Mouse (Mus musculus) thymus, postnatal 10 days (tissue): ENCODE results near the gene Nav2.
A peak's percentile ranks its signal among the peaks of the same experiment; 100 is the strongest.

Experiments
- DNase-seq, 2 experiments: peaks; one replicate each; pipeline ENCODE4 v3.0.0; 2021; ENCODE audit warnings: low spot score in 2 of 2

The Nav2 gene

DNA sequence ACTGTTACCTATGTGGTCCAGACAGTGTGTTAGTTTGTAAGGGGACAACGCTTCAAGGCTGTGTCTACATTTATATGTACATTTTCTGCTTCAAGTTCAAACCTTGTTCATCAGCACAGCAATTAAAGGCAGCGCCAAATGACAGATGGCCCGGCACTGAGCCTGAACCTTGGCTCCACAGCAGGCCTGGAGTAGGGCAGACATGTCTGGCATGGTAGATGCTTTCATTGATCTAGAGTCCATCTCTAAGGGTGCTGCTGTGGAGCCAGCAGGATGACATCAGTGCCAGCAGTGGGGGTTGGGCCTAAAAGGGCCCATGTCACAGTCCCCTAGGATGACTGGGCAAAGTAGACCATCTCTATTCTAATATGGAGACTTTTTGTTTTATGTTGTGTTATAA, 186.0 kb downstream of the Nav2 start:
- no peak for DNase-seq

DNA sequence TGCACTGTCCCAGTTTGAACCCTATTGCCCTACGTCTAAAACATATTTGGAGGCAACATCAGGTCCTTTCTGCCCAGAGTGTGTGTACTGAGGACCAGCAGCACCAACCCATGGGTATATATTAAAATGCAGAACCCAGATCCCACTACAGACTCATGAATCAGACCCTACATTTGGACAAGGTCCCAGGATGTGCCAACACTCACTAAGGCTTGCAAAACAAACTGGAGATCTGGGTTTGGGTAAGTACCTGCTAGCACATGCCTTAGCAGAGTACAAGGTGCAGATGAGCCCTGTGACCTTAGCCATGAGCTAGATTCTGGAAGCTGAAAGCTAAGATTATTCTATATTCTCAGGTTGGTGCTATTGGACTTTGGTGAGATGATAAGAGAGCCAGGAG, 192.8 kb downstream of the Nav2 start:
- DNase-seq: no peak

DNA sequence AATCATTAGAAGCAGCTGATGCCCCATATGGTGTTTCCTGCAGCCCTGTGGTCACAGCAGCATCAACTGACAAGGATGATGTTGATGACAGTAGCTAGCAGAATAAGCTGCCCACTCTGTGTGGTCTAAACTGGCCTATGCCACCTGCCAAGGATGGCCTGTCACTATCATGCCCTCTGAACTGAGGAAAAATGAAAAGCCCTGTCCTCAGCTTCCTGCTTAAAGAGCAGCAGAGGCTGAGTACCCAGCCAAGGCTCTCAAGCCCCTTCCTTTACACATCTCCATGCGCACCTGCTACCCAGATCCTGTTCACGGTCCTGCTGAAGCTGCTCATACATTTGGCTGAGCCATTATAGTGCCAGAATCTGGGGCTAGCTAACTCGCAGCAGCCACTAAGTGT, 193.7 kb downstream of the Nav2 start:
- DNase-seq: no peak

- DNase-seq: no peak
Observed at GRCm38 (mm10) chr7:49104376-49104775, 195.9 kb downstream of the Nav2 start.

DNA sequence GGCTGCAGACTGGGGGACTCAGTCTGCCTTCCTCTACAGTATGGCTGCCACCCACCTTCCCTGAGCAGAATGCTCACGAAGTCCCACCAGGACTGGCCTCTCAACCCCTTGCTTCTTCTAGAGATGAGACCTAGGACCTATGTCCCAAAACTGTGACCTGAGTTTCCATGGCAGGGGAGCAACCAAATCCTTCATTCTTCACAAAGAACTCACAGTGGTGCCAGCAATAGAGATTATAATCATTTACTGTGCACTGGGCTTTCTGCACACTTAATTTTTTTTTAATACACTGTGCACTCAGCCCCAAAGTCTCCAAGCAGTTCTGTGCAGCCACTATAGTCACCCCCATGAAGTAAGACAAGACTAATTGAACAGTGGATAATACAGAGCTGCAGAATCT, 196.3 kb downstream of the Nav2 start:
- DNase-seq: no peak

DNA sequence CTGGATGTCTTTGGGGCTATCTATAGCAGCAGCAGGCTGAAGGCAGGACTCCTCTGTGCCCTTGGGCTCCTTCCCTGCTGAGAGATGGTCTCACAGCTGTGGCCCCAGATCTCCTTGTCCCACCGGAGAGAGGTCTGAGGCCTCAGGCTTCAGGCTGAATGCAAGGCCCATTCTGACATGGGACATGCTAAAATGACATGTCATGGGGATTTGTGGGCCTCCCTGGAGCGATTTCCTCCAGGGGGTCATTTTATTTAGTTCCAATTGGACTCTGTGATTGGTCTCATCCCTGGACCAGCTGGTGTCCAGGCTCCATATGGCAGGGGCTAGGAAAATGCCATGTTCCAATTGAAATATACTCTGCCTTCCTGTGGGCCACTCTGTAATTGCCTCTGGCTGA, 197.0 kb downstream of the Nav2 start:
- DNase-seq: no peak

GRCm38 (mm10) chr7:49108076-49108475, 199.6 kb downstream of the Nav2 start:
- DNase-seq: no peak

GRCm38 (mm10) chr7:49119016-49119415, 210.5 kb downstream of the Nav2 start:
- DNase-seq: no peak

GRCm38 (mm10) chr7:49119794-49120487, 211.4 kb downstream of the Nav2 start:
- no peak for DNase-seq

DNA sequence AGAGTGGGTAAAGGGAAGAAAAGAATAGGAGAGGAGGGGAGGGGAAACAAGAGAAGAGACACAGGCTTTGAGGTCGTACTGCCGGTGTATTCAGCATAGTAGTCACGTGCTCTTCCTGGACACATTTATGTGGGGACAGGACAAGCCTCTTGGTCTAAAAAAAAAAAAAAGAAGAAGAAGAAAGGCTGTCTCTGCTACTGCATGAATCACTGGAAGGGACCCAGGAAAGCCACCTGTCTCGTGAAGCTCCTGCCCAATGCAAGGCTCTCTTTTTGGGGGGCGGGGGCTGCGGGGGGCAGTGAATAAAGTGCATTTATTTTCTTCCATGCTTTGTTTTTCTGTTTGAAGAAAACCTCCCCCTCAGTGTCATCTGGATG, 212.0 kb downstream of the Nav2 start:
- no peak for DNase-seq

DNA sequence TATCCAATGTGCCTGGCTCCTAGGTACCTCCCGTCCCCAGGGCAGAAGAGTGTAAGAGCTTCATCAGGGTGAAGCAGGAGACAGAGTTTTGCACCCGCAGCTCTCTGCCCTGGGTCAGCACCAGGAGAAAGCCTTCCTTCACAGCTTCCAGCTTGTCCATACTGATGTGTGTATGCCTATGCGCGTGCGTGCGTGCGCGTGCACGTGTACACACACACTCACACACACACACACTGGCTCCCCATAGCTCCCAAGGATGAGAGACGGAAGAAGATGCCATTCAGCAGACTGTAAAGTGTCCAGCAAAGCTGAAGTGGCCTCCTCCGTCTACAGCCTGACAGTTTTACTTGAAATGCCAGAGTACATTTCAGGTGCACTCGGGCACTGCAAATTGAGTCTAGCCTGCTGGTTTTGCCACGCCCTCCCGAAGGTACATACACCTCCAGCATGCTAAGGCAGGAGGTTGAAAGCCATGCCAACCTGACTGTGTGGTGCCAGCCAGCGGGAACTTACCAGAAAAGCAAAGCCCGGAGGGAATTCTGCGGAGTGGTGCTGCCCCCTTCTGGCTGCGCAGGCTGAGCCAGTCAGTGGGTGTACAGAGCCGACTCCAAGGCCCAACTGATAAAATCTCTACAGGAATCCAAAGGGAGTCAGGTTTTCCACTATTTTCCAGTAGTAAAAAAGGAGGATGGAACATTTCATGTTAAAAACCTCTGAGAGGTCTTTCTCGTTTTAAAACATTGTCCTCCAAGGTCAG, 212.6 kb downstream of the Nav2 start:
- peak; percentile 50 to 79 for DNase-seq

- no peak for DNase-seq
Observed at GRCm38 (mm10) chr7:49122498-49122897, 214.0 kb downstream of the Nav2 start.

DNA sequence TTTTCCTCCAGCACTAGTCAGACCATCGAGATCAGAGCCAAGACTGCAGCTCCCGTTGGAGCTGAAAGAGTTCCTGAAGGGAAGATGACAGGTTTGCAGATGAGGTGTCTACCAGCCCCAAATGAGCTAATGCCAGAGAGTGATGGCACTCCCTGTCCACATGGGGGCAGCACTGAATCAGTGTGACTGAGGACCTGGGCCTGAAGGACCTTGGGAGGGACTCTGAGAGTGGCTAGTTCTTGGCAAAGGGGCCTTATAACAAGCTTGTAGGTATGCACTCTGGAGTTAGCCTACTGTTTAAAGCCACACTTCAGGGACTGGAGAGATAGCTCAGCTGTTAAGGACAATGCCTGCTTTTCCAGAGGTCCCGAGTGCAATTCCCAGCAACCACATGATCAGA, 217.0 kb downstream of the Nav2 start:
- DNase-seq: peak in 1 of 2 experiments; percentile 46

- no peak for DNase-seq
Observed at GRCm38 (mm10) chr7:49128224-49128623, 219.7 kb downstream of the Nav2 start.

DNA sequence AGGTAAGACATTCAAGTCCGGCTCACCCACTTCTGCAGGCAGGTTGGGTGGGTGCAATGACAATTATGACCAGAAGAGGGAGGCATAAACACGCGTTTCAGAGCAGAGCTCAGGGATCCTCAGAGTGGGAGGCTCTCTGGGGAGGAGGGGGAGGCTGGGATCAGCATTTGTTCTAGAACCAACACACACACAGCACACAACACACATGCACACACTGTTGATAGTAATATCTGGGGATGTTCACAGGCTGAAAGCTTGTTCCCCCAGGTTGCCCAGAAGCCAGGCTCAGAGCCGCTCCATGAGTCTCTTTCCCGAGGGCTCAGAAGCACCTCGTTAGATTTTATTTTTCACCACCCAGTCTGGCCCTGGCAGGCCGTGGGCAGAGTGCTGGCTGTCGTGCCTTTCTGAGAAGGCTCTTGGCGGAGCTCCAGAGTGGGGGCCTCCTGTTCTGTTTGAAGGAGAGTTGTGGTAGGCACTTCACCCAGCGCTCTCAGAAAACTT, 224.4 kb downstream of the Nav2 start:
- peak; percentile 12 to 66 for DNase-seq

GRCm38 (mm10) chr7:49134396-49134795, 225.9 kb downstream of the Nav2 start:
- DNase-seq: no peak

GRCm38 (mm10) chr7:49139762-49140161, 231.2 kb downstream of the Nav2 start:
- DNase-seq: no peak

- DNase-seq: no peak
Observed at GRCm38 (mm10) chr7:49143966-49144365, 235.4 kb downstream of the Nav2 start.

- DNase-seq: no peak
Observed at GRCm38 (mm10) chr7:49145749-49146670, 237.5 kb downstream of the Nav2 start.

DNA sequence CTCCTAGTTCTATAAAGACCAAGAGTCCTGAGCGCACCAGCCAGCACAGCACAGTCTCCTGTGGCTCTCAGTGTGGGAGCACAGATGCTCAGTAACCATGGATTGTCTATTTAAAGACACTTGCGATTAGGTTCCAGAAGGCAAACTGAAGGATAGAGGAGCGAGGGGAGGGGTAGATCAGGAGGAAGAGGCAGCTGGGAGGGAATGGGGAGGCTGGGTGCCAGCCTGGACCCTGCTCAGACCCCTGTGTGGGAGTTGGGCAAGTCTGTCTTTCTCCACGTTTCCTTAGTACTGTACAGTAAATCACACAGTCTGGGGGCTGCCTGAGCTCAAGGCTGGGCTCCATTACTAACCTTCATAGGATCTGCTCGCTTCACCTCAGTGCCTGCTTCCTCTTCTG, 243.8 kb downstream of the Nav2 start:
- no peak for DNase-seq

DNA sequence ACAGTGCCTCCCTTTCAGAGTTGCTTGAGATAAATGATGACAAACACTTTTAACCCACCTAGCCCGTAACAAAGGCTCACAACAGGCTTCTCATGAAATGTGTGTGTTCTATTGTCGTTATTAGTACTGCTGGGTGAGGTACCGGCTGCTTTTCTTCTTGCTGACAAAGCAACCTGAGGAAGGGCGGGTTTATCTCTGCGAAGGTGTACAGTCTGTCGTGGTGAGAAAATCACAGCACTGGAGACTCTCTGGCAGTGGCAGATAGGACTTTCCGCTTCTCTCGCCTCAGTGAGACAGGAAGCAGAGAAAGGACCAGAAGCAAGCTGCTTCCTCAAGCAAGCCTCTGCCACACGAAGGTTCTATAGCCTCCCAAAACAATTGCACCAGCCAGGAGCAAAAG, 244.2 kb downstream of the Nav2 start:
- DNase-seq: no peak
